Mouse (Mus musculus) brain, adult 2 months (tissue): ENCODE measurements around the gene Msh2.

Source experiments
- DNase-seq: peaks from one replicate; pipeline ENCODE4 v3.0.0; 2011; ENCODE audit warnings: low read depth, low spot score

Gene Msh2

GRCm38 (mm10) chr17:87698996-87699765 is 27.1 kb downstream of the Msh2 start:
- no peak for DNase-seq

GRCm38 (mm10) chr17:87700101-87700500 is 28.0 kb downstream of the Msh2 start:
- DNase-seq: no peak

- DNase-seq: no peak
These were observed 52.6 kb downstream of the Msh2 start for GRCm38 (mm10) chr17:87724727-87725126.

GRCm38 (mm10) chr17:87726489-87727356 is 54.6 kb downstream of the Msh2 start:
- DNase-seq: peak; percentile 78

GRCm38 (mm10) chr17:87731962-87732361 is 59.8 kb downstream of the Msh2 start:
- no peak for DNase-seq

- DNase-seq: no peak
These were observed 62.3 kb downstream of the Msh2 start for GRCm38 (mm10) chr17:87734471-87734870.

- DNase-seq: no peak
These were observed 65.0 kb downstream of the Msh2 start for GRCm38 (mm10) chr17:87737144-87737543.

GRCm38 (mm10) chr17:87739835-87740234 is 67.7 kb downstream of the Msh2 start:
- no peak for DNase-seq

- peak; percentile 96 for DNase-seq
These were observed 73.1 kb downstream of the Msh2 start for GRCm38 (mm10) chr17:87744985-87745925.

GRCm38 (mm10) chr17:87745926-87746888 is 74.1 kb downstream of the Msh2 start:
- DNase-seq: peak; percentile 81

GRCm38 (mm10) chr17:87760315-87760714 is 88.2 kb downstream of the Msh2 start:
- peak; percentile 68 for DNase-seq

- peak; percentile 93 for DNase-seq
These were observed 91.0 kb downstream of the Msh2 start for GRCm38 (mm10) chr17:87763146-87763545.

GRCm38 (mm10) chr17:87765031-87765430 is 92.9 kb downstream of the Msh2 start:
- peak; percentile 73 for DNase-seq

- peak; percentile 62 for DNase-seq
These were observed 94.8 kb downstream of the Msh2 start for GRCm38 (mm10) chr17:87766888-87767287.

GRCm38 (mm10) chr17:87770766-87771165 is 98.6 kb downstream of the Msh2 start:
- peak; percentile 98 for DNase-seq

GRCm38 (mm10) chr17:87773175-87773574 is 101.0 kb downstream of the Msh2 start:
- DNase-seq: no peak
